Mouse (Mus musculus) intestine, embryonic 15.5 days (tissue): Measurements from ENCODE around the gene Selenok. TPM values are rescaled to one million over a fixed set of nuclear protein-coding genes. Genes with fewer than 3 reads are reported as not detected.

Source experiments
- ATAC-seq: fragments of 200-750 bp; cut with Nextera tagmentation; 2 replicates; pipeline ENCODE4 v1.8.0; 2017; ENCODE audit warnings: moderate TSS enrichment, moderate library complexity
- H3K27ac ChIP-seq: fragments of 300-500 bp; sonication (generic); 2 replicates; pipeline ENCODE4 v1.5.1; 2015; ENCODE audit warnings: mild to moderate bottlenecking, inconsistent platforms
- H3K27me3 ChIP-seq: fragments of 300-500 bp; sonication (generic); replicated peaks from 2 replicates; pipeline ENCODE4 v1.6.1; 2015; ENCODE audit warnings: inconsistent platforms
- H3K36me3 ChIP-seq: fragments of 300-500 bp; sonication (generic); 2 replicates; pipeline ENCODE4 v1.6.1; 2015; ENCODE audit warnings: inconsistent platforms
- H3K4me1 ChIP-seq: fragments of 300-500 bp; sonication (generic); replicated peaks from 2 replicates; pipeline ENCODE4 v1.6.1; 2015; ENCODE audit warnings: inconsistent platforms
- H3K4me2 ChIP-seq: fragments of 300-500 bp; sonication (generic); replicated peaks from 2 replicates; pipeline ENCODE4 v1.6.1; 2015; ENCODE audit warnings: mild to moderate bottlenecking, inconsistent platforms
- H3K4me3 ChIP-seq: fragments of 300-500 bp; sonication (generic); replicated peaks from 2 replicates; pipeline ENCODE4 v1.5.1; 2015; ENCODE audit warnings: inconsistent platforms
- H3K9ac ChIP-seq: fragments of 300-500 bp; sonication (generic); 2 replicates; pipeline ENCODE4 v1.6.1; 2015; ENCODE audit warnings: inconsistent platforms
- H3K9me3 ChIP-seq: fragments of 300-500 bp; sonication (generic); 2 replicates; pipeline ENCODE4 v1.6.1; 2016; ENCODE audit warnings: inconsistent platforms
- WGBS: fragments of 180-500 bp; shearing (Covaris S2); methylation state at CpG from one replicate; pipeline ENCODE4 v1.1.7; 2015; 5-methylcytosine and 5-hydroxymethylcytosine counted together
- polyA plus RNA-seq: library from polyadenylated mRNA; unstranded; fragments of >200 nt; fragmentation: Nextera tagmentation; extraction: Ambion mirVana; gene quantifications from 2 replicates; pipeline ENCODE4 v1.2.1, GENCODE M21; 2015

Selenok gene
- polyA plus RNA-seq, 1 experiment from 2014 or later = 267 TPM

DNA sequence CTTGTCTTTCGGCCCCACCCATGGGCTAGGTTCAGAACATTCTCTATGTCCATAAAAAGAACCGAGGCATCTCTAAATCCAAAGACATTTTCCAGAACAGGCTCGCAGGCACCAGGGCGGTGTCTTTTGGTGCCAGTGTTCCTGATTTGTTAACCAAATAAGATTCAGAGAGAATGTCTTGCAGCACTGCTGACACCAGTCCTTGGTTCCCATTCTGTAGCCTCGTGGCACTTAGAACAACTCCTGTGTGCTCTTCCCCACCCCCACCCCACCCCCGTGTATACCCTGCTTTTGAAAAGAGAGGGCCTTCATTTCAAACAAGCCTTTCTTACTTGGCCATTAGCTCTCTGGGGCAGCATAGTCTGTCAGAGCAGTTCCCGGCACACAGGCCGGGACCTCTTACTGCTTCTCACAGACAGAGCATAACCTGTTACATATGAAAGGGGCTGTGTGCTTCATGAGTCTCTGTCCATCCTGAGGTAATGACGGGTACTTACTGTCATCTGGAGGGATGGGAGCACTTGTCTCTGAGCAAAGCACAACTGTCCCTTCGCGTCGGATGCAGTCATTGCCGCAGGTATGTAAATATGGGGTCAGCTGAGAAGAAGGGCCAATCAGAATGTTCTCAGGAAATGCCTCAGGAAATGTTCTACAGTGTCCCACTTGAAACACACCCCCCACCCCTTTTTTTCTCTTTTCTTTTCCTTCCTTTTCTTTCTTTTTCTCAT, 30.8 kb downstream of the Selenok start:
- WGBS = 73% methylated on average over 13 of the region's 13 CpGs
- H3K27ac ChIP-seq = no peak overlapping the region

GRCm38 (mm10) chr14:29999475-29999811, 31.3 kb downstream of the Selenok start:
- H3K4me2 ChIP-seq = no peak overlapping the region
- H3K4me3 ChIP-seq = no peak overlapping the region
- peak; percentile 35 for ATAC-seq
- H3K9ac ChIP-seq = no peak overlapping the region
- H3K9me3 ChIP-seq = no peaks in the 10 kb centered on the region
- H3K4me1 ChIP-seq = 0 out of 2 replicates have a peak, but pooled peaks cover 12% of the 10 kb centered on the region
- no peak overlapping the region for H3K27ac ChIP-seq
- WGBS = 70% methylated on average over 3 of the region's 3 CpGs
- no peaks in the 10 kb centered on the region for H3K27me3 ChIP-seq
- peaks cover 5% of the 10 kb centered on the region; the same call in 1 of the 2 replicates for H3K36me3 ChIP-seq

More for the DNA sequence above, 30.8 kb downstream of the Selenok start:
- ATAC-seq = no peak
- Histone ChIP-seq H3K9me3 (no peaks in the 10 kb centered on the region), H3K4me3 (no peak overlapping the region), H3K4me1 (0 out of 2 replicates have a peak, but pooled peaks cover 12% of the 10 kb centered on the region), H3K27me3 (no peaks in the 10 kb centered on the region), H3K9ac (no peak overlapping the region), H3K4me2 (no peak overlapping the region), H3K36me3 (peaks cover 7% of the 10 kb centered on the region; the same call in 1 of the 2 replicates)

GRCm38 (mm10) chr14:30008733-30009575, 40.8 kb downstream of the Selenok start, which contains the start of the genes Il17rb and Chdh:
Gene Il17rb (minus strand): TSS chr14:30008896.
Gene Chdh (plus strand): TSS chr14:30009023.
- peak; percentile 89 for ATAC-seq
- H3K4me1 ChIP-seq = peaks cover 16% of the 10 kb centered on the region
- H3K4me2 ChIP-seq = peak within 1 kb of the TSS; percentile 91
- H3K9me3 ChIP-seq = no peaks in the 10 kb centered on the region
- no peaks in the 10 kb centered on the region for H3K36me3 ChIP-seq
- H3K4me3 ChIP-seq = peak within 1 kb of the TSS; percentile 42
- peak within 1 kb of the TSS; percentile 33; the same call in 1 of the 2 replicates for H3K9ac ChIP-seq
- no peak within 1 kb of the TSS for H3K27ac ChIP-seq
- H3K27me3 ChIP-seq = peaks cover 18% of the 10 kb centered on the region; the same call in 1 of the 2 replicates
- WGBS = 7% methylated on average over 54 of the region's 54 CpGs

- Histone ChIP-seq H3K9me3 (no peaks in the 10 kb centered on the region), H3K4me2 (peak overlapping the region; percentile 91), H3K27me3 (peaks cover 18% of the 10 kb centered on the region; the same call in 1 of the 2 replicates), H3K27ac (no peak overlapping the region), H3K4me3 (no peak overlapping the region), H3K9ac (no peak overlapping the region), H3K4me1 (peaks cover 16% of the 10 kb centered on the region), H3K36me3 (no peaks in the 10 kb centered on the region)
- WGBS = 63% methylated on average over 10 of the region's 10 CpGs
- ATAC-seq = peak; percentile 46
Measured at GRCm38 (mm10) chr14:30009864-30010560, 41.9 kb downstream of the Selenok start.

- Histone ChIP-seq H3K27me3 (peaks cover 16% of the 10 kb centered on the region; the same call in 1 of the 2 replicates), H3K9ac (no peak overlapping the region), H3K4me2 (no peak overlapping the region), H3K4me3 (no peak overlapping the region), H3K4me1 (peaks cover 16% of the 10 kb centered on the region), H3K9me3 (no peaks in the 10 kb centered on the region), H3K36me3 (no peaks in the 10 kb centered on the region), H3K27ac (no peak overlapping the region)
- ATAC-seq = no peak
- WGBS = 75% methylated on average over 10 of the region's 10 CpGs
Measured at GRCm38 (mm10) chr14:30011886-30012560, 43.9 kb downstream of the Selenok start.

GRCm38 (mm10) chr14:30014487-30014886, 46.4 kb downstream of the Selenok start:
- no peak overlapping the region for H3K27ac ChIP-seq
- no peaks in the 10 kb centered on the region for H3K36me3 ChIP-seq
- WGBS = 65% methylated on average over 10 of the region's 10 CpGs
- no peak overlapping the region for H3K9ac ChIP-seq
- no peak overlapping the region for H3K4me3 ChIP-seq
- no peak overlapping the region for H3K4me2 ChIP-seq
- H3K9me3 ChIP-seq = no peaks in the 10 kb centered on the region
- peaks cover 11% of the 10 kb centered on the region; the same call in 1 of the 2 replicates for H3K4me1 ChIP-seq
- no peak for ATAC-seq
- H3K27me3 ChIP-seq = 0 out of 2 replicates have a peak, but pooled peaks cover 4% of the 10 kb centered on the region

- Histone ChIP-seq H3K4me2 (no peak overlapping the region), H3K4me1 (peaks cover 7% of the 10 kb centered on the region; the same call in 1 of the 2 replicates), H3K36me3 (no peaks in the 10 kb centered on the region), H3K27me3 (0 out of 2 replicates have a peak, but pooled peaks cover 4% of the 10 kb centered on the region), H3K4me3 (no peak overlapping the region), H3K9me3 (no peaks in the 10 kb centered on the region), H3K9ac (no peak overlapping the region), H3K27ac (no peak overlapping the region)
- no peak for ATAC-seq
- 68% methylated on average over 1 of the region's 1 CpGs for WGBS
Measured at GRCm38 (mm10) chr14:30015008-30015407, 46.9 kb downstream of the Selenok start.

DNA sequence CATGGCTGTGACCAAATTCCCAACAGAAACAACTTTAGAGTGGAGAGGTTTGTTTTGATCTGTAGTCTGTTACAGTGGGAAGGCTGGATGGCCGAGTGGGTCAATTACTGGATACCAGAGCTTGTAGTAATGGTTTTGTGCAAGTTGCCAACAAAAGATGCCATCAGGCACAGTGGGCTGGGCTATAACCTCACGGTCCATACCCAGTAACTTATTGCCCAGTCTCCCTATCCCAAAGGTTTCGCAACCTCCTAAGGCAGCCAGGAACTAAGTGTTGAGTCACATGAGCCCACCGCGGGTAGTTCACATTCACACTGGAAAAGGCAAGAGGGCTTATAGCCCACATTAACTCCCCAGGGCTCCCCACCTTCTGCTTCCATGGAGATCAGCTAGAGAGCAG, 48.6 kb downstream of the Selenok start:
- Histone ChIP-seq H3K36me3 (no peaks in the 10 kb centered on the region), H3K4me1 (0 out of 2 replicates have a peak, but pooled peaks cover 6% of the 10 kb centered on the region), H3K27ac (no peak overlapping the region), H3K9ac (no peak overlapping the region), H3K4me3 (no peak overlapping the region), H3K27me3 (no peaks in the 10 kb centered on the region), H3K9me3 (no peaks in the 10 kb centered on the region), H3K4me2 (no peak overlapping the region)
- WGBS = 83% methylated on average over 5 of the region's 5 CpGs
- ATAC-seq = no peak

- WGBS = 76% methylated on average over 8 of the region's 8 CpGs
- ATAC-seq = peak; percentile 78
Measured at GRCm38 (mm10) chr14:30017794-30018462, 49.8 kb downstream of the Selenok start.

GRCm38 (mm10) chr14:30018463-30018801, 50.3 kb downstream of the Selenok start:
- H3K9ac ChIP-seq = no peak overlapping the region
- no peaks in the 10 kb centered on the region for H3K9me3 ChIP-seq
- 93% methylated on average over 4 of the region's 4 CpGs for WGBS
- H3K27ac ChIP-seq = no peak overlapping the region
- H3K4me2 ChIP-seq = no peak overlapping the region
- no peak for ATAC-seq
- no peaks in the 10 kb centered on the region for H3K36me3 ChIP-seq
- no peaks in the 10 kb centered on the region for H3K27me3 ChIP-seq
- H3K4me3 ChIP-seq = no peak overlapping the region
- H3K4me1 ChIP-seq = 0 out of 2 replicates have a peak, but pooled peaks cover 6% of the 10 kb centered on the region

More at GRCm38 (mm10) chr14:30017794-30018462, 49.8 kb downstream of the Selenok start:
- Histone ChIP-seq H3K4me1 (0 out of 2 replicates have a peak, but pooled peaks cover 6% of the 10 kb centered on the region), H3K4me3 (no peak overlapping the region), H3K4me2 (no peak overlapping the region), H3K9ac (no peak overlapping the region), H3K36me3 (no peaks in the 10 kb centered on the region), H3K27me3 (no peaks in the 10 kb centered on the region), H3K27ac (no peak overlapping the region), H3K9me3 (no peaks in the 10 kb centered on the region)

- no peak for ATAC-seq
- Histone ChIP-seq H3K9me3 (no peaks in the 10 kb centered on the region), H3K36me3 (no peaks in the 10 kb centered on the region), H3K4me3 (no peak overlapping the region), H3K9ac (no peak overlapping the region), H3K27ac (no peak overlapping the region), H3K27me3 (no peaks in the 10 kb centered on the region), H3K4me2 (no peak overlapping the region), H3K4me1 (0 out of 2 replicates have a peak, but pooled peaks cover 6% of the 10 kb centered on the region)
- 91% methylated on average over 6 of the region's 6 CpGs for WGBS
Measured at GRCm38 (mm10) chr14:30018846-30019245, 50.7 kb downstream of the Selenok start.
